ENCODE assay signal across 12 mouse cellular contexts in genomic region chr3:122208296-122209225, GRCm38 (mm10). TPM values are rescaled to one million over a fixed set of nuclear protein-coding genes. Genes with fewer than 3 reads are reported as not detected.
DNase-seq lines count a peak whose midpoint lies in the region; ATAC-seq and TF ChIP-seq lines count a peak whose summit lies in the region.
"Had no signal": no experiment of that assay in that cellular context is flagged by ENCODE, and none has a peak within 500 bp of the region (broad histone marks: within the 10 kb centered on the region; RNA-seq: fewer than 3 reads in every experiment).

No protein-coding gene starts in this region.

- no peak overlapping the region for H3K4me2 ChIP-seq in kidney, embryonic 14.5 days (replicated peaks; ENCODE audit: low read depth, low read length)
- H3K4me2 ChIP-seq in CH12.LX (ENCODE audit: insufficient read depth, low read depth, poor library complexity, severe bottlenecking): peak overlapping the region; percentile 99
- H3K4me2 ChIP-seq: embryonic facial prominence, embryonic 12.5 days; forebrain, embryonic 13.5 days had no signal

- no peaks in the 10 kb centered on the region for H3K36me3 ChIP-seq in kidney, embryonic 14.5 days (ENCODE audit: control insufficient read depth, insufficient read depth, low read length)
- H3K36me3 ChIP-seq in CH12.LX (replicated peaks in 1 of 2; ENCODE audit: control insufficient read depth in 1 of 2, insufficient read depth in 1 of 2, low read length in 1 of 2): no peaks in the 10 kb centered on the region
- H3K36me3 ChIP-seq: embryonic facial prominence, embryonic 12.5 days had no signal

- H3K27me3 ChIP-seq in kidney, embryonic 14.5 days (ENCODE audit: control insufficient read depth, insufficient read depth, low read length): no peaks in the 10 kb centered on the region
- H3K27me3 ChIP-seq in CH12.LX (replicated peaks): no peaks in the 10 kb centered on the region
- H3K27me3 ChIP-seq: embryonic facial prominence, embryonic 12.5 days; forebrain, embryonic 13.5 days had no signal

- WGBS in kidney, embryonic 14.5 days: 73% methylated on average over 15 of the region's 15 CpGs

- H3K4me3 ChIP-seq in kidney, embryonic 14.5 days (ENCODE audit: low read length): no peak overlapping the region
- peak overlapping the region in 1 of 3 experiments; percentile 14 for H3K4me3 ChIP-seq in CH12.LX (replicated peaks in 1 of 3; ENCODE audit: low read depth in 2 of 3, low read length in 2 of 3, poor library complexity in 1 of 3)
- H3K4me3 ChIP-seq: embryonic facial prominence, embryonic 12.5 days; forebrain, embryonic 13.5 days had no signal

- H3K79me2 ChIP-seq in CH12.LX (replicated peaks; ENCODE audit: control insufficient read depth, extremely low read depth, insufficient read depth, poor library complexity, severe bottlenecking): no peaks in the 10 kb centered on the region

- in situ Hi-C loops in CH12.LX (cut with MboI; ENCODE audit: low pct_ligation_motif_present, low pct_unique_long_range_greater_than_20kb, low sequenced_read_pairs): no loop called here

- no peaks in the 10 kb centered on the region for H3K9me3 ChIP-seq in kidney, embryonic 14.5 days (ENCODE audit: control insufficient read depth, low read length)
- no peaks in the 10 kb centered on the region for H3K9me3 ChIP-seq in CH12.LX (replicated peaks; ENCODE audit: low read length)
- H3K9me3 ChIP-seq: embryonic facial prominence, embryonic 12.5 days; forebrain, embryonic 13.5 days had no signal

- no peak for DNase-seq in kidney, postnatal 10 days
- DNase-seq in CH12.LX (ENCODE audit: extremely low read depth): no peak
- DNase-seq in brain, adult 2 months (ENCODE audit: low read depth, low spot score): peak; percentile 33
- DNase-seq in right cerebral cortex, postnatal 14 days: no peak
- no peak for DNase-seq in frontal cortex, postnatal 36 days (ENCODE audit: low spot score in 2 of 2)
- DNase-seq: heart, adult 18-20 months; heart, postnatal 4 days; thymus, postnatal 25 days had no signal

- peak overlapping the region; percentile 49; the same call in 1 of the 2 replicates for H3K27ac ChIP-seq in kidney, embryonic 14.5 days (ENCODE audit: low read depth, low read length)
- H3K27ac ChIP-seq in CH12.LX (ENCODE audit: insufficient read depth, low read depth): no peak overlapping the region
- H3K27ac ChIP-seq: embryonic facial prominence, embryonic 12.5 days; forebrain, embryonic 13.5 days had no signal

- H3K9ac ChIP-seq in kidney, embryonic 14.5 days (ENCODE audit: low read depth, low read length): no peak overlapping the region; the same call in 1 of the 2 replicates
- H3K9ac ChIP-seq in CH12.LX (ENCODE audit: insufficient read depth, low read depth): peak overlapping the region; percentile 72
- H3K9ac ChIP-seq: embryonic facial prominence, embryonic 12.5 days; forebrain, embryonic 13.5 days had no signal

- TF ChIP-seq POLR2A in CH12.LX (IDR thresholded peaks at IDR 0.05; ENCODE audit: low read depth, low read length): no peak

- no peak for ATAC-seq in kidney, embryonic 14.5 days (ENCODE audit: low FRiP score, low TSS enrichment)
- peak; percentile 33; the same call in 1 of the 2 replicates for ATAC-seq in megakaryocyte, adult 5-6 weeks (ENCODE audit: poor library complexity, severe bottlenecking)
- ATAC-seq: forebrain, embryonic 13.5 days had no signal

- dilution Hi-C loops in CH12.LX (cut with MboI; ENCODE audit: extremely low pct_ligation_motif_present, extremely low pct_unique_long_range_greater_than_20kb, low sequenced_read_pairs): no loop called here

- TF ChIP-seq CTCF in CH12.LX (conservative IDR thresholded peaks at IDR 0.05 in 1 of 2, IDR thresholded peaks at IDR 0.05 in 1 of 2; ENCODE audit: low read depth in 2 of 2, low read length in 2 of 2): peak in 1 of 2 experiments; percentile 35; a peak in 1 of 4 replicates

- 0 out of 2 replicates have a peak, but pooled peaks cover 3% of the 10 kb centered on the region for H3K4me1 ChIP-seq in kidney, embryonic 14.5 days (ENCODE audit: control insufficient read depth, insufficient read depth, low read length)
- H3K4me1 ChIP-seq in CH12.LX (ENCODE audit: control insufficient read depth in 1 of 2, insufficient read depth in 2 of 2): peaks cover 3 to 13% of the 10 kb centered on the region in 2 experiments; a peak in 3 of 4 replicates
- H3K4me1 ChIP-seq: embryonic facial prominence, embryonic 12.5 days had no signal

- no peak for TF ChIP-seq EP300 in CH12.LX (IDR thresholded peaks at IDR 0.05; ENCODE audit: low read length)

- TF ChIP-seq RAD21 in CH12.LX (IDR thresholded peaks at IDR 0.05; ENCODE audit: low read depth, low read length): peak; percentile 31

TF ChIP-seq in CH12.LX, 34 proteins besides CTCF, POLR2A, EP300 and RAD21:
- no peak for TF ChIP-seq NRF1 (IDR thresholded peaks at IDR 0.05; ENCODE audit: low read depth, low read length)
- TF ChIP-seq MAZ (IDR thresholded peaks at IDR 0.05; ENCODE audit: low read depth, low read length): 0 out of 2 replicates have a peak, but pooled peaks have one; percentile 20
- no peak for TF ChIP-seq USF2 (conservative IDR thresholded peaks at IDR 0.05; ENCODE audit: low read depth, low read length)
- peak; percentile 37; the same call in 1 of the 2 replicates for TF ChIP-seq MAX (IDR thresholded peaks at IDR 0.05; ENCODE audit: low read length)
- no peak for TF ChIP-seq TBP (conservative IDR thresholded peaks at IDR 0.05; ENCODE audit: low read depth, low read length)

RNA-seq across cellular contexts. Expression of gene Gclm, which starts 36.8 kb away (rescaled TPM):
- 67.9 and 76.2 TPM in 2 replicates for polyA plus RNA-seq in kidney, embryonic 14.5 days (2014; fragmentation: Nextera tagmentation; extraction: Ambion mirVana)
- 26.1 and 38.4 TPM in 2 replicates for total RNA-seq in CH12.LX (2012; rRNA removed)
- 195 and 214 TPM in 2 replicates for total RNA-seq in CH12.LX (2014; rRNA removed)
- polyA plus RNA-seq in CH12.LX (2012; ENCODE audit: insufficient read length, low read depth): 85.4 and 108 TPM in 2 replicates
- total RNA-seq in megakaryocyte, adult 5-6 weeks (2015): 59.2 and 67.7 TPM in 2 replicates
- total RNA-seq in megakaryocyte, adult 5-6 weeks (2017): 20.2 and 28.8 TPM in 2 replicates
